Mouse (Mus musculus): ENCODE results near the gene Gm44965.

GRCm38 (mm10) chr6:48546271-48546670 is 47.5 kb upstream of the Gm44965 start:
- TF ChIP-seq CTCF (IDR thresholded peaks at IDR 0.05; ENCODE audit: insufficient read depth, low read depth, low read length) (no peak), POLR2A (IDR thresholded peaks at IDR 0.05; ENCODE audit: insufficient read depth, low read depth, low read length) (no peak)
